Mouse (Mus musculus) lung, postnatal 10 days (tissue): ENCODE results near the gene Pde7b.
A peak's percentile ranks its signal among the peaks of the same experiment; 100 is the strongest.

Experiments
- DNase-seq: peaks from one replicate; pipeline ENCODE4 v3.0.0; 2021

The Pde7b gene

DNA sequence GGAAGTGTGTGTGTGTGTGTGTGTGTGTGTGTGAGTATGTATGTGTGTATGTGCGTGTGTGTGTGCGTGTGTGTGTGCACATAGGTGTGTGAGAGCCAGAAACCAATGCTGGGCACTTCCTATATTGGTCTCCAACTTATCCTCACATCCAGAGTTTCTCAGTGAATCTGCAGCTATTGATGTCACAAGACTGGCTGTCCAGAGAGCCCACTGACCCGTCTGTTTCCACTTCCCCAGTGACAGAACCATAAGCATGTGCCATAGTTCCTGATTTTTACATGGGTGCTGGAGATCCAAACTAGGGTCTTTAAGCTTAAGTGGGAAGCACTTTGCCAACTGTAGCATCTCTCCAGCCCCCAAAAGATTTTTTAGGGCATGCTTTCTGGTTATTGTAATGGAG is 71.6 kb downstream of the Pde7b start:
- no peak for DNase-seq

DNA sequence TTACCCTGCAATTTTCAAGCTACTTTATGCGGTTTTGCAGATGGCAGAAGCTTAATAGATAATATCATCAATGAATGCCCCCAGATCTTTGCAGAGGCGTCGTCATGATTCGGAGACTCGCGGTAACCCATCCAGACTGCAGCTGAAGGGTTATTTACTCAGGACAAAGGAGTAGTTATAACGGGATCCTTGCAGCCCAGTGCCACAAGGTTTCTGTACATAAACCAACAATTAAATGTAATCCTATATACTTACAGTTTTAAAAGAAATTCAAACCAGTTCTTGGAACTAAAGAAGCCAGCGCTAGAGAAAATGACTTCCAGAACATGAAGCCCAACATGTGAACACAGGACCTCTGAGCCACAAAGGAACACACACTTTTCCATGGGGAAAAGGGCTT is 88.5 kb downstream of the Pde7b start:
- DNase-seq: no peak

DNA sequence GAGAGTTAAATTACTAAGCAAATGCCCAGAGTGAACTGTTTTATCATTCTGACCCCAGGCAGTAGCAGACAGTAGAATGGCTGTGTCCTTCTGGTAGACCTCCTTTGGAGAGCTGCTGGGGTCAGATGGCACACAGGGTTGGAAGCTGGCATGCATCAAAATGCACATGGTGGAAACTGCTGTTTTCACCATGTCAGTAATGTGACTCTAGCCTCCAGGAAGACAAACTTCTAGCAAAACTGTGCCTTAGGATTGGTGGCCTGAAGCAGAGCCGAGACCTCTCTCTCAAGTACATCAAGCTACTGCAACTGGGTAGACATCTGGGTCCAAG is 91.8 kb downstream of the Pde7b start:
- DNase-seq: no peak

DNA sequence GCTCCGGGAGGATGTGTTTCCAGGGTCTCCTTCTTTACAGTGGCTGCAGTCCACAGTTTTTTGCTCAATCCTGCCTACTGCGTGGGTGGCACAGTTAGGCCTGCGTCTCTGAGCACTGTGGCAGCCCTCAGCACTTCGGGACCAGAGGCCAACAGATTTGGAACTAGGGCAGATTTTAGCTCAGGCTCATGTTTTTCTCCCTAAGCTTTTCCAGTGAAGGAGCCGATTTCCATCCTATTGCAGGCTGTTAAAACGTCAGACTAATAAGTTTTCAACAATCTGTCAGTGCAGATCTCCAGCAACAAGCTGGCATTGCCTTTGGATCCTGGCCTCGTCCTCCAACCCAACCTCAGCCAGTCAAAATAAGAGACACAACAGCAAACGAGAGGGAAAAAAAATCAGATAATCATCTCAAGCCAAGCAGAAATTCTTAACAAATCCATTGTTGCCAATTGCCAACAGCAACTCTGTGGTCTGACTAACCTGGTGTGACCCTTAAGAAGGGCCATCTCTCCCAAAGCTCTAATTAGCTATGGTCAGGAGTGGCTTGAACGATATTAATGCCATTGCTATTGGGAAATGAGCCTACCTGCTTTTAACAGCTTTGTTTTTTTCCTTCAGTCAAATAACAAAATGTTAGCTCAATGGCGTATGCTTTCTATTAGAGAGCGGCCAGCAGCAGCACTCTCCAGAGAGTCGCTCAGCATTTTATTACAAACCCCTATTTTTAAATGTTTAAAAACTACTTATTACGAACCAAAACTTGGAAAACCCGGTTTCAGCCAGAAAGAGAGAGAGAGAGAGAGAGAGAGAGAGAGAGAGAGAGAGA is 92.4 kb downstream of the Pde7b start:
- no peak for DNase-seq

GRCm38 (mm10) chr10:20630122-20630521 is 94.8 kb downstream of the Pde7b start:
- DNase-seq: peak; percentile 82

GRCm38 (mm10) chr10:20625702-20626375 is 99.0 kb downstream of the Pde7b start:
- DNase-seq: no peak

DNA sequence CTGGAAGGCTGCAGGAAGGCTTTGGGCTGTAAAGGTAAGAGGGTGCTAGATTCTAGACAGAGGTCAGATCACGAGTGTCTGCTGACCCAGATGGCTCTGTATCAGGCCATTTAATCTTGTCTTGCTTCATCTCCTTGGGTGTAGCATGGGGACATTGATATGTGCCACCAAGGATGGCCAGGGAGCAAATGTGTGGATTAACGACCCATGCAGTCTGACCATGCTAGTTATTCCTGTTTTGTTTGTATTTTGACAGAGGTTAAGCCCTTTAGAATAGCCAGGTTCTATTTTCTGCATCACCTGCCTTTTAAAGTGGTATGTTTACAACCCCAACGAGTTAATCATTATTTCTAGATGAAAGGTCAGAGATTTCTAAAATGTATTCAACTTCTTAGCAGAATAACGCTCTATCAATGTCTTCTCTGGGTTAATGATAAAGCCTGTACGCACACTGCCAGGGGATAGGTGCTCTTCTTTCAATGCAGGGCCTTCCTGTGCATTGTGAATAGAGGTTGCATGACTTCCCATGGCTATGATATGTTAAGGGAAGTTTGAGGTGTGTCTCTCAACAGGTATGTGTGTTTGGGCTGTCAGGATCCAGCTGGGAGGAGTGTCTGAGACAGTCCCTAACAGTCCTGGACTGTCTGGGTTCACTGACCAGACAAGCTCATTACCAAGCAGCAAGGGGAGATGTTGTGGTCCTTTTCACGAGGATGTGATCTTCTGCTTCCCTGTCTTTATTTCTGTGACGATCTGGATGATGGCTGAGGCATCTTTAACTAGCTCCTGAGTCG is 103.0 kb downstream of the Pde7b start:
- DNase-seq: no peak

DNA sequence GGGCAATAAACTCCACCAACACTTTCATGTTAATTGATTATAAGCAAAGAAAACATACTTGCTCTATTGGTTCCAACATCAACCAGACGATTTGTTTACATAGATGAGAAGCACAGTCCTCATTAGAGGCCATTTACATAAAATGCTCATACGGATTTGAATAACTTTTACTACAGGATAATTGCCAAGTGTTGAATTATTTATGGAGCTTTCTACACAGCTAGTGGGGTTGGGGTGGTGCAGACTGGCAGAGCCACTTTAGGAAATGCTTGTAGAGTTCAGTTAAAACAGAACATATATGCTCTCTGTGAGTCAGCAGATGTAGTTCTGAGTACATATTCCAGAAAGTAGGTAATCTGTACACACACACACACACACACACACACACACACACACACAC is 118.9 kb downstream of the Pde7b start:
- no peak for DNase-seq

DNA sequence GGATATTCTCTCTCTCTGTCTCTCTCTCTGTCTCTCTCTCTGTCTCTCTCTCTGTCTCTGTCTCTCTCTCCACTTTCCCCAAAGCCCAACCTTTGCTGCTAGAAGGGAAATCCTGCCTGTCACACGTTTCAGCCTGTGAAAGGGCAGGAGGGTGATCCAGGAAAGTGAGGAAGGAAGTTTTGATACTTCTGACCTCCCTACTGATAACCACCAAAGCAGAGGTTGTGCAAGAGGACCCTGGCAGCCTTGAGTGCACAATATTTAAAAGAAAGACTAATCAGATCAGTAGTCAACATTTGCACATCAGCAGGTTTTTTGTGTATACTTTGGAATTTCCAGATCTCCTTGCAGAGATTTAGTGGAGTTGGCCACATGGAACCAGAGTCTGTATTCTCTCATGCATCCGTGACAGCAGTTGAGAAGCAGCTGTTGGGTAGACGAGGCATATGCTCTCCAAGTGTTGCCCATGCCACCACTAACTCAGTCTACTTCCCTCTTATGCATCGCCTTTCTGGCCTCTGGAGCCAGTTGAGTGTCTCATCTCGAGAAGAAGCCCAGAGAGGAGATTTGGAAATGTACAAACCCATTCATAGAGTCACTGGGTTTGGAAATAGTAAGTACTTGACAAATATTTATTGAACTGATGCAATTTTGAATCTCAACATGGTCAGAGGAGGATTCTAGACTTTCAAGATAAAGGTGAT is 129.6 kb downstream of the Pde7b start:
- no peak for DNase-seq

GRCm38 (mm10) chr10:20594015-20594414 is 130.9 kb downstream of the Pde7b start:
- no peak for DNase-seq

DNA sequence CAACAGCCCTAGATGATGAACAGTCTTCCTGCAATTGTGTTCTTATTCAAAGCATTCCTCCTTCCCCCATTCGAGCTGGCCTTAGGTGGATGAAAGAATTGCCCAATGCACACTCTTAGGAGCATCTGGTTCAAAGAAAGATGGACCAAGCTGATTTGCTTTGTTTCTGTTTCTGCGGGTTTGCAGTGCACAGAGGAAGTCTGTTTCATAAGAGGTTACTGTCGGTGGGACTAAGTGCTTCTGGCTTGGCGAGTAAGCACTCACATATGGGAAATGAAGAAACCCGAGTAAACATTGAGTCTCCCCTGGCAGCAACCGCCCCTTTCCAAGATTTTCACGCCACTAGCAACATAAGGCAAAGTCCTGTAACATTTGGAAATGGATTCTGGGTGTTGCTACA is 134.8 kb downstream of the Pde7b start:
- peak; percentile 41 for DNase-seq

DNA sequence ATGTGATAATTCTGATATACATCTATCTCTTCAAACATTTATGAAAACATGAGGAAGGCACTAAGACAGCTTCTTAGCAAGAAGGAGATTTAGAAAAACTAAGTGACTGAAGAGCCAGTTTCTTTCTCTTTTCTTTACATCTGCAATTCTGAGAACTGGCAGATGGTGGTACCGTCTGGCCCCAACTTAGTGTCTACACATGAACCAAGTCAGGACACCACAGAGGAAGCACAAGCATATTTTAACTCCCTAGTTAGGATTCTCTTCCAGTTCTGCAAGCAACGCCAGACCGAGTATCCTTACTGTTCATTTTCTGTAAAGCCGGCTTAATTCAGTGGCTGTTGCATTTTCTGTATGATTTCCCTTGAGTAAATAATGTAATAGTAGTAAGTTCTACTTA is 138.9 kb downstream of the Pde7b start:
- DNase-seq: no peak

- DNase-seq: no peak
Observed at GRCm38 (mm10) chr10:20575002-20575401, 149.9 kb downstream of the Pde7b start.

DNA sequence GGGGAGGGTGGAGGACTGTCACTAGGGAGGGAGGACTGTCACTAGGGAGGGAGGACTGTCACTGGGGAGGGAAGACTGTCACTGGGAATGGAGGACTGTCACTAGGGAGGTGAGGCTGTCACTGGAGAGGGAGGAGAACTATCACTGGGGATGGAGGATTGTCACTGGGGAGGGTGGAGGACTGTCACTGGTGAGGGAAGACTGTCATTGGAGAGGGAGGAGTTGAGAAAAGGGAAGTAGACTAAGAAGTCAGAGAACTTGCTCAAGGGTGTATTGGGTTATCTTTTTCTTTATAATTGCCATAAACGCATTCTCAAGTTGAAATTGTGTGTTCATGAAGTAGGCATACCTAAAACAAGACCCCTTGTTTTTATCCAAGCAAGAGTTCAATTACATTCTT is 150.5 kb downstream of the Pde7b start:
- DNase-seq: no peak

DNA sequence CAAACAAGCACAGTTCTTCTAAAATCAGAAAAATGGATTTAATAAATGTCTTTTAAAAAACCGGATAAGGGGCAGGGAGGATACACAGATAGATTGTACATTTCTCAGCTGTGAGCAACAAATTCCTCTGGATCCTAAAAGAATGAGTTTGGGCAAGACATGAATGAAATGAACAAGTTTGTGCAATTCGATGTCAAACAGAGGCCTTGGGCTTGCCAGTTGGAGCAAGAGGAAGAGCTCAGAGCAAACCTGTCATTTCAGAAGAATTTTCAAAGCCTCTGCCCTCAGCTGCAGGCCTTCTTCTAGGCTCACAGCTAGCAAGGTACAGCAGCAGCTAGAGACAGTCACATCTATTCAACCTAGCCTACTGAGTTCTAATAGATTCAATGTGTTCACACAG is 153.4 kb downstream of the Pde7b start:
- DNase-seq: peak; percentile 14

- peak; percentile 17 for DNase-seq
Observed at GRCm38 (mm10) chr10:20568630-20569029, 156.2 kb downstream of the Pde7b start.

DNA sequence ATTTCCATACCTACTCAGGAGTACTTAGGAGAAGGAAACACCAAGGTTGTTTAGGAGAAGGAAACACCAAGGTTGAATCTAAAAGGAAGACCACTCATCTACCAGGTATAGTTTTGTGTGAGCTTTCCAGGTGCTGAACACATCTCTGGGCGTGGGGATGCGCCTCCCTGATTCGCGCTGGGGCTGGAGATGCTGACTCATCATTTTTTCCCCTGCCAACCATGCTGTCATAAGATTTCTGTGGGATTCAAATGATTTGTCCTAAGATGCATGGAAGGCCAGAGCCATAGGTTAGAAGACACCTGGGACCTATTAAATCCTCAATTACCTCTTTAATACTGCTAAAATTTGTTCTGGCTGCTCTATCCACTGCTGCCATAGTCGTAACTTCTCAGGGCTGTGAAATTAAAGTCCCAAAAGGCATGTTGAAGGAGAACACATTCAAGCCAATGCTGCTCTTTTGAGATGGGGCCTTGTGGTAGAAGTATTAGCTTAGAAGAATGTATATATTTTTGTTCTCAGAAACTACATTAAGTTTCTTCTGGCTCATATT is 157.1 kb downstream of the Pde7b start:
- DNase-seq: no peak

DNA sequence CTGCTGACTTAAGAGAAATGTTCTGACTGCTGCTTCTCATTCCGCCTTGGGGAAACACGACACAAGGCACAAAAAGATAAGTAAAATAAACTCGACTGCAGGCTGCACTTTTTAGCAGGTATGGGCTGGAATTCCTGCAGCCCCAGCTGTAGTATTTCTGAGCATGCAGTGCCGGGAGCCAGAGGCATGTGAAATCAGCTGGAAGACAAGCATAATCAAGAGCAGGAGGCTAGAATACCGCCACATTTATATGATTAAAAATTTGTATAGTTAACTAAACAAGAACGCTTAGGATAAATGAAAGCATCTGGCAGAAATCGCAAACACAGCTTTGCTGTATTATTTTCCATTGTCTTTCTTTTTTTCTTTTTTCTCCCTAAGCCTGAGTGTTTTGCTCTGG is 168.4 kb downstream of the Pde7b start:
- no peak for DNase-seq

GRCm38 (mm10) chr10:20551341-20551740 is 173.5 kb downstream of the Pde7b start:
- DNase-seq: no peak

DNA sequence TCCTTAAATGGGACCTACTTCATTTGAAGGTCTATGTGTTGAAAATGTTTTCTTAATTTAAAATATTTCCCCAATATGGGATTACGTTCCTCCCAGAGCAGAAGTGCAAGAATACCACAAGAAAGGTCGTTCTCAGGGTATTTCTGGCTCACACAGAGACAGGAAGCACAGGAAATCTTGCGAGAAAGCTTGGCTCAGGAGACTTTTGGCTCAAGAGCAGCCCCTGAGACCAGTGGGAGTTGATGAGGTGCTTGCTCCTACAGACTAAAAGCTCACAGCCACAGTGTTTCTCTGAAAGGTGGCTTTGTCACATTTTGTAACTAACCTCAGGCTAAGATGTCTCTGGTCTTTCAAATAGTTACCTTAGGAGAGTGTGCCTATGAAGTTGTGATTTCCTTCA is 174.1 kb downstream of the Pde7b start:
- peak; percentile 37 for DNase-seq

DNA sequence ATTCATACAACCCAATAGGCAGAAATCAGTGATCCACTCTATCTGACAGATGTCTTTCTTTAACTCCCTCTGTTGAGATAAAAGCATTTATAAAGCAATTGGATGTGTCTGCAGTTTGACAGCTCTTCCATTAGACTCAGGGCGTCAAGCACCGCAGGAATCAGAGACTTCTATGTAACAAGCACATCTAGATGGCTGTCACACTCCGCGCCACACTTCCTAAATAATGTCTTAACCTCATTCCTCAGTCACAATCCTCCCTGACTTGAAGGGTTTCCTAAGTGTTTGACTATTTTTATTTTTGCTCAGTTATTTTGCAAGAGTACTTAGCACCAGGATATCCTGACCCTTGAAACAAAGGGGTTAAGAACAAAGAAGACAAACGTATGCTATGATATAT is 174.7 kb downstream of the Pde7b start:
- peak; percentile 18 for DNase-seq

- peak; percentile 63 for DNase-seq
Observed at GRCm38 (mm10) chr10:20548833-20549710, 175.8 kb downstream of the Pde7b start.
